Mouse (Mus musculus) forebrain, embryonic 13.5 days (tissue): ENCODE measurements around the gene Fam196a. TPM values are rescaled to one million over a fixed set of nuclear protein-coding genes. Genes with fewer than 3 reads are reported as not detected.

Source experiments
- ATAC-seq: fragments of 200-750 bp; cut with Nextera tagmentation; 2 replicates; pipeline ENCODE4 v1.8.0; 2017
- H3K27ac ChIP-seq: fragments of 300-500 bp; sonication (generic); 2 replicates; pipeline ENCODE4 v1.5.1; 2015; ENCODE audit warnings: inconsistent platforms, mild to moderate bottlenecking, moderate library complexity
- H3K27me3 ChIP-seq: fragments of 300-500 bp; sonication (generic); 2 replicates; pipeline ENCODE4 v1.6.1; 2015; ENCODE audit warnings: mild to moderate bottlenecking, inconsistent platforms
- H3K36me3 ChIP-seq: fragments of 300-500 bp; sonication (generic); 2 replicates; pipeline ENCODE4 v1.6.1; 2015; ENCODE audit warnings: mild to moderate bottlenecking, inconsistent platforms; ENCODE audit not compliant: poor library complexity, severe bottlenecking
- H3K4me1 ChIP-seq: fragments of 300-500 bp; sonication (generic); 2 replicates; pipeline ENCODE4 v1.6.1; 2015; ENCODE audit warnings: inconsistent platforms
- H3K4me2 ChIP-seq: fragments of 300-500 bp; sonication (generic); 2 replicates; pipeline ENCODE4 v1.6.1; 2015; ENCODE audit warnings: inconsistent platforms, mild to moderate bottlenecking, moderate library complexity
- H3K4me3 ChIP-seq: fragments of 300-500 bp; sonication (generic); 2 replicates; pipeline ENCODE4 v1.5.1; 2015; ENCODE audit warnings: mild to moderate bottlenecking, inconsistent platforms
- H3K9ac ChIP-seq: fragments of 300-500 bp; sonication (generic); 2 replicates; pipeline ENCODE4 v1.6.1; 2015; ENCODE audit warnings: mild to moderate bottlenecking, inconsistent platforms
- H3K9me3 ChIP-seq: fragments of 300-500 bp; sonication (generic); replicated peaks from 2 replicates; pipeline ENCODE4 v1.6.1; 2016; ENCODE audit warnings: inconsistent platforms
- WGBS: fragments of 180-500 bp; shearing (Covaris S2); methylation state at CpG from one replicate; pipeline ENCODE4 v1.1.7; 2015; 5-methylcytosine and 5-hydroxymethylcytosine counted together
- polyA plus RNA-seq: library from polyadenylated mRNA; unstranded; fragments of >200 nt; fragmentation: Nextera tagmentation; extraction: Ambion mirVana; gene quantifications from 2 replicates; pipeline ENCODE4 v1.2.1, GENCODE M21; 2015

Gene Fam196a
- polyA plus RNA-seq: 5.3 and 5.5 TPM in 2 replicates

DNA sequence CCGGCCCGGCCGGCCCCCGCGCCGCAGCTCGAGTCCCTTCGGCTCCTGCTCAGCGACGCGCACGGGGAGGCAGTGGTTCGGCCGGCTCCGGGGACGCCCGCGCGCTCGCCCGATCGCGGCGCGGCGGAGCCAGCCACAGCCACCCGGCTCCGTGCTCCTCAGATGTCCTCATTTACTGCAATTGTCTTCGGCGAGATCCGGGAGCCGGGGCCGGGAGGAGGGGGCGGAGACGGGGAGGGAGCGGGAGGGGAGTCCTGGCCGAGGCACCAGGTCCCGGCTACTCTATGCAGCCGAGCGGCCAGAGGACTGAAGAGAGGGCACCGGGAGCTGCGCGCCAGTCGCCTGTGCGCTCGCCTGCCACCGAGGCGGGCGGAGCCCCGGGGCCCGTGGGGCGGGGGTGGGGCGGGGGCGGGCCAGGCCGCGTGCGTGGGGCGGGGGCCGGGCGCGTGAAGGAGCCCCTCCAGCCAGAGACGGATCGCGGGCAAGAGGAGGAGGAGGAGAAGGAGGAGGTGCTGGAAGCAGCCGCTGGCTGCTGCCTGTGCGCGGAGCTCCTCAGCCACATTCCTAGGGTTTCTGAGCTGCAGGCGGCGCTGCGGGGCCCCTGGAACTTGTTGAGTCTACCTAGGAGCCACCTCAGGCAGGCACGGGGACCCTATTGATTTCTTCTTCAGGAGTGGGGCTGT lies at the start of gene Fam196a:
Gene Fam196a (minus strand): TSS at position 504 of the 683 bp plus-strand sequence.
- no peaks in the 10 kb centered on the region for H3K9me3 ChIP-seq
- peak within 1 kb of the TSS; percentile 40 for H3K27ac ChIP-seq
- H3K4me2 ChIP-seq: peak within 1 kb of the TSS; percentile 95
- peaks cover 32% of the 10 kb centered on the region for H3K27me3 ChIP-seq
- H3K9ac ChIP-seq: peak within 1 kb of the TSS; percentile 74
- H3K4me1 ChIP-seq: peaks cover 21% of the 10 kb centered on the region
- under 1% methylated on average over 39 of the region's 71 CpGs for WGBS
- peak; percentile 87 for ATAC-seq
- peak within 1 kb of the TSS; percentile 61 for H3K4me3 ChIP-seq
- no peaks in the 10 kb centered on the region for H3K36me3 ChIP-seq

DNA sequence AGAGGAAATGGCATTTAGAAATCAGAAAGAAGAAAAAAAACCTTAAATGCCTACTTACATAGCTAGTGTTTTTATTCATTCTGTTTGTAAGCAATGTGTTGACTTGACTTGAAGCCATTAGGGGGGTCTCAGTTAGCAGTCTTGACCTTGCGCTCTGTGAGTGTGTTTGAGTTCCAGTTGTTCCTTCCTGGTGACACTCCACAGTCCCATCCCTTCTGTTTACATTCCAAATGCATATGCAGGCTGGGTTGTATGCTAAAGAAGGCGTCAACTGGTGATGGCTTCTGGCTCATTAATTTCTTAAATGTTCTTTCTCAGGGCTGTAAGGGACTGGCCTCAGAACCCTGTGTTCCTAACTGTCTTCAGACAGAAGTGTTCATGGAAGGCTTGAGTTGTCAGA lies 23.4 kb upstream of the Fam196a start:
- H3K9ac ChIP-seq: no peak overlapping the region
- no peak for ATAC-seq
- H3K4me2 ChIP-seq: no peak overlapping the region
- no peaks in the 10 kb centered on the region for H3K9me3 ChIP-seq
- no peaks in the 10 kb centered on the region for H3K27me3 ChIP-seq
- 84% methylated on average over 2 of the region's 2 CpGs for WGBS
- H3K4me3 ChIP-seq: no peak overlapping the region
- H3K27ac ChIP-seq: no peak overlapping the region
- no peaks in the 10 kb centered on the region for H3K4me1 ChIP-seq
- no peaks in the 10 kb centered on the region for H3K36me3 ChIP-seq

DNA sequence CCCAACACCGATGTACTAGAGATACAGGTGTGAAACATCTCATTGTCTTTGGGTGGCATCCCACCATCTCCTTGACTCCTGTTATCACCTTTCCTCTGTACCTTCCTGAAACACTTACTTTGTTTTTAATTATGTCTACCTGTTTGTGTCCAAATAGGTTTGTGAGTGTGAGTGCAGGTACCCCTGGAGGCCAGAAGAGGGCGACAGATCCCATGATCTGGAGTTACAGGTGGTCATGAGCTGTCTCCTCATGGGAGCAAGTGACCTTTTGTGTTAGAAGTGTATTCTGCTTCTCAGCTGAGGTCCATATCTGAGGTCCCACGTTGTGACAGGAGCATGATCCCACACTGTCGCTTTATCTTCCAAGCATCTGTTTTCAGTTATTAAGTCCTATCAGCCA lies 22.6 kb upstream of the Fam196a start:
- Histone ChIP-seq H3K4me3 (no peak overlapping the region), H3K4me1 (no peaks in the 10 kb centered on the region), H3K9ac (no peak overlapping the region), H3K36me3 (no peaks in the 10 kb centered on the region), H3K27me3 (no peaks in the 10 kb centered on the region), H3K27ac (no peak overlapping the region), H3K9me3 (no peaks in the 10 kb centered on the region), H3K4me2 (no peak overlapping the region)
- WGBS: 59% methylated on average over 4 of the region's 4 CpGs
- no peak for ATAC-seq

DNA sequence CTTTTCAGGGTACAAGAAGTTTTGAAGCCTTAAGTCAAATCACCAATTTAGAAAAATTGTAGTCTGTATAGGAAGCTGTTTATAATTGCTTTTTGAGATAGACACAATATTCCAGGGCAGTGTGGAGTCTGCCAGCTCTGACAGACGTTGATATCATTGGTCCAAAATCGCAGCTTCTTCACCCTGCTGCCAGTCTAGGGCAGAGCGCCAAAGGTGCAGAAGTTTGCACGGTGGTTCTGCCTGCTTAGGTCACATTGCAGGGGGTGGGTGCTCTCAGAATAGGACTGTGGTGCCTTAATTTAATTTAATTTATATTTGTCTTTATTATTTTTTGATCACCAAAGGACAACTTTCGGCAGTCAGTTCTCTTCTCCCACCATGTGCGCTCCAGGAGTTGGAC lies 20.9 kb upstream of the Fam196a start:
- Histone ChIP-seq H3K4me3 (no peak overlapping the region), H3K27ac (no peak overlapping the region), H3K27me3 (no peaks in the 10 kb centered on the region), H3K9ac (no peak overlapping the region), H3K4me2 (no peak overlapping the region), H3K4me1 (no peaks in the 10 kb centered on the region), H3K9me3 (no peaks in the 10 kb centered on the region), H3K36me3 (no peaks in the 10 kb centered on the region)
- 90% methylated on average over 6 of the region's 6 CpGs for WGBS
- no peak for ATAC-seq

DNA sequence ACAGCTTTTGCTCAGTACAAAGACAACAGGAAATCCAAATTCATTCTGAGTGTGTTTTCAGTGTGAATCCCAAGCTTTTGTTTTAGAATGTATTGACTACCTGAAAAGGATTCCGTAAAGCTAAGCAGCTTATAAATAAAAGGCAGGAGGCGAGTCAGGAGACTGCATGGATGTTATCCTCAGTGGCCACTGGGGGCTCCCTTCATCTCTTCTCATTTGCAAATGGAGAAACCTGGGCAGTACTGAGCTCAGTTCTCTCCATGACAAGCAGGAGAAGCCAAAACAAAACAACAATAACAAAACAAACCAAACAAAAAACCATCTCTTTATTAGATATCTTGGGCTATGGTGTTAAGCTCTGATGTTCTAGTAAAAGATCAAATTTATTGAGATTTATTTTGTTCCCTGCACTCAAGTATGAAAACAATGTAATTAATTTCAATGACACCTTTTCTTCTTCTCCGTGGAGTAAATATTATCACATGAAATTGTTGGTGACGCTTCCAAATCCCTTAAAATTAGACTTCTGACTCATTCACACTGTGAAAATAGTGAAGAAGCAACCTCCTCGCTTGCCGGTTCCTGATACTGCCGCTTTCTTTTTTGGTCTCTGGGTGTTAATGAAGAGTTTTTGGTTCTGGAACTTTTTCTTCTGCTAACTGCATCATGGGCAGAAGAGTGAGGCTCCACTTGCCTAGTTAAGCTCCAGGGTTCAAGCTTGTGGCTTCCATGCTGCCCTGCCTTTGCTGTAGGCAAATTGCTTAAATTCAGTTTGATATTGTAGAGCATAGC lies 7.9 kb upstream of the Fam196a start:
- H3K27me3 ChIP-seq: no peaks in the 10 kb centered on the region
- H3K27ac ChIP-seq: no peak overlapping the region
- WGBS: 75% methylated on average over 7 of the region's 7 CpGs
- H3K36me3 ChIP-seq: no peaks in the 10 kb centered on the region
- ATAC-seq: no peak
- no peak overlapping the region for H3K4me2 ChIP-seq
- H3K4me3 ChIP-seq: no peak overlapping the region
- no peaks in the 10 kb centered on the region for H3K4me1 ChIP-seq
- no peak overlapping the region for H3K9ac ChIP-seq
- H3K9me3 ChIP-seq: no peaks in the 10 kb centered on the region

DNA sequence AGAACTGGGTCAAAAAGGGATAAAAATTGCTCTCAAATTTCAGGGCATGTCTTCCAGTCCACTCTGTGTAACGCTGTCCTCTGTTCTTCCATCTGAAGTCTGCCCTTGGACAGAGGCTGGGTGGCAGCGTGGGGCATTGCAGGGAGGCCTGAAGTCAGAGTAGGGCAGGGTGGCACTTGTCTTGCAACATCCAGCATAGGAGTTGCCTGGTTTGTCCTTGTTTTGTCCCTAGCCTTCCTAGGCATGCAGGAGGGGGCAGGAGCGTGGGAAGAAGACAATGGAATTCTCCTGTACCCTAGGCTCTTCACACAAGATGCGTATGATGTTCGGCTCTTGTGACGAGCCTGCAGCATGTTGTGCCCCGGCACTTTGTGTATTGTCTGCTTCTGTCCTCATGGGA lies 5.5 kb upstream of the Fam196a start:
- no peak for ATAC-seq
- H3K4me1 ChIP-seq: peaks cover 4% of the 10 kb centered on the region; the same call in 1 of the 2 replicates
- no peak overlapping the region for H3K27ac ChIP-seq
- H3K9ac ChIP-seq: no peak overlapping the region
- no peaks in the 10 kb centered on the region for H3K9me3 ChIP-seq
- peaks cover 5% of the 10 kb centered on the region; the same call in 1 of the 2 replicates for H3K27me3 ChIP-seq
- H3K36me3 ChIP-seq: no peaks in the 10 kb centered on the region
- 78% methylated on average over 7 of the region's 7 CpGs for WGBS
- no peak overlapping the region for H3K4me3 ChIP-seq
- no peak overlapping the region for H3K4me2 ChIP-seq

DNA sequence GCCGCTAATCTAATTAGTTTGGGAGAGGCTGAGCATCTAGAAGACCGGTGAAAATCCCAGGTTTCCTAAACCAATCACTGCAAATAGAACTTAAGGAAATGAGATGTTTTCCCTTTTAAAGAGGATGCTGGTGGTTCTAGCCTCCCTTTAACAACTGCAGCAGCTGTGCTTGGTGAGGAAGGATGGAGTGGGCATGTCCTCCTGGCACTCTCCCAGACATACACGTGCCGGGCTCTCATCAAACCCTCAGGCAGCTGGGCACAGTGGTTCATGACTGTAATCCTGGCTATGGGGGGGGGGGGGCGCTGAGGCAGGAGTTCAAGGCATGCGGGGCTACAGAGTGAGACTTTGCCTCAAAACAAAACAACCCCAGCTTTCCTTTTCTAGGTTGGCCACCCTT lies 4.8 kb upstream of the Fam196a start:
- WGBS: 82% methylated on average over 6 of the region's 6 CpGs
- no peak overlapping the region for H3K4me2 ChIP-seq
- no peaks in the 10 kb centered on the region for H3K36me3 ChIP-seq
- no peak for ATAC-seq
- no peak overlapping the region for H3K27ac ChIP-seq
- H3K9ac ChIP-seq: no peak overlapping the region
- H3K27me3 ChIP-seq: peaks cover 7% of the 10 kb centered on the region; the same call in 1 of the 2 replicates
- H3K9me3 ChIP-seq: no peaks in the 10 kb centered on the region
- H3K4me1 ChIP-seq: peaks cover 8% of the 10 kb centered on the region; the same call in 1 of the 2 replicates
- H3K4me3 ChIP-seq: no peak overlapping the region

DNA sequence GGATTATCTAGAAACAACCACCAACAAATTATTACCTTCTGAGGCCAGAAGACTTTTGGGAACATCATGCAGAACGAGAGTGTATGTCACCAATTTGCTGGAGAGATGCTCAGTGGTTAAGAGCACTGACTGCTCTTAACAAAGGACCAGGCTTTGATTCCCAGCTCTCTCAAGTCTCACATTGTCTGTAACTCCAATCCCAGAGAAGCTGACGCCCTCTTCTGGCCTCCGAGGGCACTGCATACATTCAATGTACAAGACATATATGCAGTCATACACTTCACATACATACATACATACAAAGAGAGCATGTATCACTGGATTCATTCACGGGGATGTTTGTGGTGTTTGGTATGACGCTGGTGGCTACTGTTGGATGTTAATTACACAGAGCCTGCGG lies 3.7 kb upstream of the Fam196a start:
- H3K36me3 ChIP-seq: no peaks in the 10 kb centered on the region
- H3K27me3 ChIP-seq: peaks cover 15% of the 10 kb centered on the region
- peaks cover 16% of the 10 kb centered on the region for H3K4me1 ChIP-seq
- H3K4me3 ChIP-seq: no peak overlapping the region
- H3K9ac ChIP-seq: no peak overlapping the region
- no peak overlapping the region for H3K27ac ChIP-seq
- no peak overlapping the region for H3K4me2 ChIP-seq
- ATAC-seq: no peak
- H3K9me3 ChIP-seq: no peaks in the 10 kb centered on the region
- WGBS: 95% methylated on average over 6 of the region's 6 CpGs

DNA sequence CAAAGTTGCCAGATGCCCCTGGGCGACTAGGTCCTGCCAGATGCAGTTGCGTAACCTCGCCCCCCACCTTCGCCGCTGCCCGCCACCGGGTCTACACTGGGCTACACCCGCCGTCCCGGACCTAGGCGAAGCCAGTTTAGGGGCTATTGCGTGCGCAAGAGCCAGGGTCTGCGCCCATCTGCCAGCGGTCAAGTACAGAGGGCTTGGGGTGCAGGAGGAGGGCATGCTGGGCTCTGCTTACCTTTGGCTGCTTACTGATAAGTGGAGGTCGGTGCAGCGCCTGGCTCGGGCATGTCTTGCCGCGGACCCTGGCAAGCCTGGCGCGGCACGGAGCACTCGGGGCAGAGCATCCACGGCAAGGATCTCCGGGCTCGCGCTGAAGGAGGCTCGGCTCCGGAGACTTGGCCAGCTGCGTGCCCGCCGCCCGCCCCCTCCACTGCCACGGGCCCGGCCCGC lies 731 bp downstream of the Fam196a start:
- Histone ChIP-seq H3K27me3 (peaks cover 32% of the 10 kb centered on the region), H3K9ac (peak overlapping the region; percentile 74), H3K27ac (peak overlapping the region; percentile 40; the same call in 1 of the 2 replicates), H3K36me3 (no peaks in the 10 kb centered on the region), H3K4me3 (peak overlapping the region; percentile 61), H3K4me1 (peaks cover 21% of the 10 kb centered on the region), H3K4me2 (peak overlapping the region; percentile 95), H3K9me3 (no peaks in the 10 kb centered on the region)
- ATAC-seq: no peak
- WGBS: under 1% methylated on average over 36 of the region's 37 CpGs

DNA sequence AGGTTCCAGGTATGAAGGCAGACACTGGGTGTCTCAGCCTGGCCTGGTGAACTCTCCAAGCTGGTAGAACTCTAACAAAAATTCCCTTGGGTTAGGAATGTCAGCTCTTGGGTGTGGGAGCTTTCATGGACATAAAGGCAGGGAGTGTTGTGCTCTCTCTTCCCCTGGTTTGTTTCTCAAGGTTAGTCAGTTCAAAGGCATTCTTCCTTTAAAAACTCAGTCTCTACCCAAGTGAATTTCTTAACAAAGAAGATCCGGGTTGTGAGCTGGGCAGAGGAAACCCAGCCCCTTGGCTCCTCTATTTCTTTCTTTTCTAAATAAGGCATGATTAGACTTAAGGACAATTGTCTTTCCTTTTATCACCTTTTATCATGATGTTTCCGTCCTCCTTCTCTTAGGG lies 6.3 kb downstream of the Fam196a start:
- no peaks in the 10 kb centered on the region for H3K36me3 ChIP-seq
- WGBS: 59% methylated on average over 2 of the region's 2 CpGs
- ATAC-seq: no peak

DNA sequence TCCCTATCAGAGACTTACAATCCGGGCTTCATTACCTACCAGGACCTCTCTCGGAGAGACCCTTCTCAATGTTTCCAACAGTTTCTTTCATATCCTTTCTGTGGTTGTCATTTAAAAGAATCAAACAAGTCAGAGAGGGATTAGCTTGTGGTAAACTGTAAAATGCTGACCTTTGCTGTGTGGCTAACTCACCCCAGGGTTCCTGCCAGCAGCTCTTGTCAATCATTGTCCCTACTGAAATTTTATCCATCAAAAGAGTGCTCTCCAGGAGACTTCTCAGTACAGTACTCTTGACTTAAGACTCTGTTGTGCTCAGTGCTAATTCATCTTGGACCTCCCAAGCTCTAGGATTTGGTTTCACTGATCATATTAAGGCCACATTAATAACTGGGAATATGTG lies 36.2 kb downstream of the Fam196a start:
- 51% methylated on average over 2 of the region's 2 CpGs for WGBS
- no peak for ATAC-seq

More for the DNA sequence above, 6.3 kb downstream of the Fam196a start:
- Histone ChIP-seq H3K9me3 (no peaks in the 10 kb centered on the region), H3K4me1 (peaks cover 5% of the 10 kb centered on the region), H3K27me3 (peaks cover 17% of the 10 kb centered on the region), H3K4me2 (no peak overlapping the region), H3K4me3 (no peak overlapping the region), H3K27ac (no peak overlapping the region), H3K9ac (no peak overlapping the region)

DNA sequence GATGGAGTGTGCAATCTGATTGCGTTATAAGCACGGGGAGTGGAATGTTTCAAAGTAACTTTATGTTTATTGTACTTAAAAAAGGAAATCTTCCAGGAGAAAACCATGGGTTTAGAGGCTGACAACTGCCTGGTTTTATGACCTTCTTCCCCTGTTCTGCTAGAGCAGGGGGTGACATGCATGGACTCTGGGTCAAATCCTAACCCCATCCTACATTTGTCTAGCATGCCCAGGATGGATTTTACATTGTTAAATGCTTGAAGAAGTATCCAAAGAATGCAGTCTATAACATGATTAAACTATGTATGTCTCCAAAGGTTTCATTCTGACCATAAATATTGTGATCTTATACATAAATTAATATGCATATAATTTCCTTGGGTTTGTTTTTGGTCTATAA lies 38.8 kb downstream of the Fam196a start:
- Histone ChIP-seq H3K9ac (no peak overlapping the region), H3K4me1 (no peaks in the 10 kb centered on the region), H3K27me3 (no peaks in the 10 kb centered on the region), H3K4me3 (no peak overlapping the region), H3K36me3 (no peaks in the 10 kb centered on the region), H3K9me3 (no peaks in the 10 kb centered on the region), H3K27ac (no peak overlapping the region), H3K4me2 (no peak overlapping the region)
- 97% methylated on average over 2 of the region's 2 CpGs for WGBS
- no peak for ATAC-seq

More for the DNA sequence above, 36.2 kb downstream of the Fam196a start:
- Histone ChIP-seq H3K4me2 (no peak overlapping the region), H3K4me3 (no peak overlapping the region), H3K9me3 (no peaks in the 10 kb centered on the region), H3K36me3 (no peaks in the 10 kb centered on the region), H3K27ac (no peak overlapping the region), H3K27me3 (no peaks in the 10 kb centered on the region), H3K9ac (no peak overlapping the region), H3K4me1 (no peaks in the 10 kb centered on the region)
